9 mouse cellular contexts compared by ENCODE assay signal in genomic region chr1:172456001-172456677, GRCm38 (mm10). TPM values are rescaled to one million over a fixed set of nuclear protein-coding genes. Genes with fewer than 3 reads are reported as not detected.
DNase-seq lines count a peak whose midpoint lies in the region; ATAC-seq lines count a peak whose summit lies in the region.
"Had no signal": no experiment of that assay in that cellular context is flagged by ENCODE, and none has a peak within 500 bp of the region (broad histone marks: within the 10 kb centered on the region; RNA-seq: fewer than 3 reads in every experiment).

No protein-coding gene starts in this region.

- peak; percentile 45 for DNase-seq in adrenal gland, postnatal 14 days
- DNase-seq in adrenal gland, postnatal 4 days (ENCODE audit: low spot score in 2 of 2) = no peak
- peak; percentile 10 for DNase-seq in thymus, postnatal 14 days
- no peak for DNase-seq in thymus, postnatal 36 days
- no peak for DNase-seq in left cerebral cortex, postnatal 10 days (ENCODE audit: extremely low spot score in 1 of 2, low spot score in 2 of 2)
- no peak for DNase-seq in right cerebral cortex, postnatal 4 days

- no peak overlapping the region for H3K9ac ChIP-seq in lung, embryonic 16.5 days (ENCODE audit: low read length)
- H3K9ac ChIP-seq: heart, embryonic 13.5 days had no signal

- intact Hi-C loops in left cerebral cortex, postnatal 10 days (cut with DNase I) = no loop called here

- H3K4me2 ChIP-seq in lung, embryonic 16.5 days (ENCODE audit: low read depth, low read length) = no peak overlapping the region
- H3K4me2 ChIP-seq: heart, embryonic 13.5 days had no signal

- no peaks in the 10 kb centered on the region for H3K36me3 ChIP-seq in lung, embryonic 16.5 days (ENCODE audit: control insufficient read depth, insufficient read depth, low read length)
- H3K36me3 ChIP-seq: heart, embryonic 13.5 days had no signal

- H3K9me3 ChIP-seq in lung, embryonic 16.5 days (ENCODE audit: control insufficient read depth, low read length) = no peaks in the 10 kb centered on the region
- H3K9me3 ChIP-seq: heart, embryonic 13.5 days had no signal

- H3K4me1 ChIP-seq in lung, embryonic 16.5 days (replicated peaks; ENCODE audit: control insufficient read depth, insufficient read depth, low read length) = no peaks in the 10 kb centered on the region

- no peak overlapping the region for H3K27ac ChIP-seq in lung, embryonic 16.5 days (ENCODE audit: low read length)
- H3K27ac ChIP-seq: heart, embryonic 13.5 days had no signal

- WGBS in lung, embryonic 16.5 days = 57% methylated on average over 7 of the region's 7 CpGs

- no peaks in the 10 kb centered on the region for H3K27me3 ChIP-seq in lung, embryonic 16.5 days (ENCODE audit: control insufficient read depth, insufficient read depth, low read depth, low read length)
- H3K27me3 ChIP-seq: heart, embryonic 13.5 days had no signal

- H3K4me3 ChIP-seq in lung, embryonic 16.5 days (ENCODE audit: low read length) = no peak overlapping the region
- H3K4me3 ChIP-seq: heart, embryonic 13.5 days had no signal

- ATAC-seq in lung, embryonic 16.5 days (ENCODE audit: low read depth) = peak; percentile 47
- ATAC-seq in erythroblast, adult 5-6 weeks (replicated peaks; ENCODE audit: low FRiP score, poor library complexity, severe bottlenecking) = no peak

RNA-seq across cellular contexts. Expression of gene Slamf9, which starts 19.0 kb away (rescaled TPM):
- 1.2 and 1.6 TPM in 2 replicates for total RNA-seq in adrenal gland, postnatal 14 days (2021)
- total RNA-seq in adrenal gland, postnatal 4 days (2021) = 1 to 10 TPM; 1.1 to 1.2 TPM
- polyA plus RNA-seq in lung, embryonic 16.5 days (2015; fragmentation: Nextera tagmentation; extraction: Ambion mirVana) = 0.57 and 0.64 TPM in 2 replicates
- under 1 TPM; 0.43 to 0.81 TPM for total RNA-seq in left cerebral cortex, postnatal 10 days (2021)
- total RNA-seq in erythroblast, adult 5-6 weeks (2015; ENCODE audit: low replicate concordance) = 4.0 TPM in 1 of 2 replicates, not detected in the other
- 0.70 and 0.77 TPM in 2 replicates for total RNA-seq in erythroblast, adult 5-6 weeks (2017; ENCODE audit: low replicate concordance)

RNA-seq across cellular contexts. Expression of gene Igsf9, which starts 25.4 kb away (rescaled TPM):
- total RNA-seq in adrenal gland, postnatal 14 days (2021) = 2.4 and 2.8 TPM in 2 replicates
- total RNA-seq in adrenal gland, postnatal 4 days (2021) = 10 to 100 TPM in 1 of 2 experiments, 1 to 10 TPM in 1; 6.0 to 10.6 TPM
- polyA plus RNA-seq in lung, embryonic 16.5 days (2015; fragmentation: Nextera tagmentation; extraction: Ambion mirVana) = 17.4 and 20.4 TPM in 2 replicates
- total RNA-seq in left cerebral cortex, postnatal 10 days (2021) = 10 to 100 TPM; 19.2 to 27.4 TPM
- not detected in 2 replicates for total RNA-seq in erythroblast, adult 5-6 weeks (2015; ENCODE audit: low replicate concordance)
- not detected in 2 replicates for total RNA-seq in erythroblast, adult 5-6 weeks (2017; ENCODE audit: low replicate concordance)

RNA-seq across cellular contexts. Expression of gene Tagln2, which starts 43.7 kb away (rescaled TPM):
- 105 and 120 TPM in 2 replicates for total RNA-seq in adrenal gland, postnatal 14 days (2021)
- total RNA-seq in adrenal gland, postnatal 4 days (2021) = 100 to 1,000 TPM; 143 to 153 TPM
- polyA plus RNA-seq in lung, embryonic 16.5 days (2015; fragmentation: Nextera tagmentation; extraction: Ambion mirVana) = 662 and 695 TPM in 2 replicates
- total RNA-seq in left cerebral cortex, postnatal 10 days (2021) = 10 to 100 TPM; 17.0 to 18.6 TPM
- 135 and 151 TPM in 2 replicates for total RNA-seq in erythroblast, adult 5-6 weeks (2015; ENCODE audit: low replicate concordance)
- 52.7 and 53.7 TPM in 2 replicates for total RNA-seq in erythroblast, adult 5-6 weeks (2017; ENCODE audit: low replicate concordance)

Comparison
In these comparisons a context has a peak if more than half of its experiments do, and no peak if none do; other contexts are left out.
1. DNase-seq: peak in adrenal gland, postnatal 14 days (single experiment) and thymus, postnatal 14 days (single experiment); none in adrenal gland, postnatal 4 days (0 of 2), thymus, postnatal 36 days (0 of 2), left cerebral cortex, postnatal 10 days (0 of 2) and right cerebral cortex, postnatal 4 days (single experiment).